In genomic region chr11:98438331-98439158, GRCm38 (mm10) we compare ENCODE assay signal across 8 mouse cellular contexts. TPM values are rescaled to one million over a fixed set of nuclear protein-coding genes. Genes with fewer than 3 reads are reported as not detected.
DNase-seq lines count a peak whose midpoint lies in the region; ATAC-seq lines count a peak whose summit lies in the region.

Mien1 (minus strand) TSS chr11:98438991.

- 2% methylated on average over 43 of the region's 43 CpGs for WGBS in hindbrain, embryonic 15.5 days

- H3K4me3 ChIP-seq in hindbrain, embryonic 15.5 days, result peak within 1 kb of the TSS; percentile 62

- H3K27me3 ChIP-seq in hindbrain, embryonic 15.5 days, result no peaks in the 10 kb centered on the region

- H3K9ac ChIP-seq in hindbrain, embryonic 15.5 days, result peak within 1 kb of the TSS; percentile 52

- H3K36me3 ChIP-seq in hindbrain, embryonic 15.5 days, result no peaks in the 10 kb centered on the region

- peak within 1 kb of the TSS; percentile 68 for H3K4me2 ChIP-seq in hindbrain, embryonic 15.5 days

- DNase-seq in R1 (ENCODE audit: low read depth, low spot score), result peak; percentile 93
- DNase-seq in cerebellum, postnatal 25 days, result peak; percentile 99
- peak; percentile 96 to 98 for DNase-seq in frontal cortex, postnatal 36 days (ENCODE audit: low spot score in 2 of 2)
- peak; percentile 91 for DNase-seq in left cerebral cortex, adult 11 months (ENCODE audit: low spot score)
- DNase-seq in lung, postnatal 4 days, result peak; percentile 96 to 98
- peak; percentile 89 for DNase-seq in retina, postnatal 7 days (ENCODE audit: low read depth, low spot score)
- DNase-seq in urinary bladder, adult 2 months (ENCODE audit: low spot score), result peak; percentile 98

- no peaks in the 10 kb centered on the region for H3K9me3 ChIP-seq in hindbrain, embryonic 15.5 days

- H3K27ac ChIP-seq in hindbrain, embryonic 15.5 days (replicated peaks), result peak within 1 kb of the TSS; percentile 75

- H3K4me1 ChIP-seq in hindbrain, embryonic 15.5 days (replicated peaks), result peaks cover 7% of the 10 kb centered on the region

- peak; percentile 90 for ATAC-seq in hindbrain, embryonic 15.5 days (ENCODE audit: low FRiP score, low read depth)

RNA-seq across cellular contexts. Expression of gene Mien1, which starts in this region (rescaled TPM):
- polyA plus RNA-seq in hindbrain, embryonic 15.5 days (2015; fragmentation: Nextera tagmentation; extraction: Ambion mirVana), result 246 and 250 TPM in 2 replicates
- 105 and 127 TPM in 2 replicates for polyA plus RNA-seq in urinary bladder, adult 2 months (2012; rRNA removed)

Comparison
In these comparisons a context has a peak if more than half of its experiments do, and no peak if none do; other contexts are left out.
1. Peak in every context shown above with its lines: DNase-seq, ATAC-seq, H3K4me3 ChIP-seq and H3K27ac ChIP-seq.